Mouse (Mus musculus) midbrain, embryonic 16.5 days (tissue): ENCODE data around the gene Celf5. TPM values are rescaled to one million over a fixed set of nuclear protein-coding genes. Genes with fewer than 3 reads are reported as not detected.

Source experiments
- ATAC-seq: fragments of 200-750 bp; cut with Nextera tagmentation; 2 replicates; pipeline ENCODE4 v1.8.0; 2017; ENCODE audit warnings: moderate TSS enrichment
- H3K27ac ChIP-seq: fragments of 300-500 bp; sonication (generic); 2 replicates; pipeline ENCODE4 v1.5.1; 2014; ENCODE audit warnings: mild to moderate bottlenecking, low read length, mixed read lengths
- H3K27me3 ChIP-seq: fragments of 300-500 bp; sonication (generic); 2 replicates; pipeline ENCODE4 v1.6.1; 2014; ENCODE audit warnings: low read depth, low read length, mixed read lengths; ENCODE audit not compliant: control insufficient read depth, insufficient read depth
- H3K36me3 ChIP-seq: fragments of 300-500 bp; sonication (generic); 2 replicates; pipeline ENCODE4 v1.6.1; 2014; ENCODE audit warnings: mild to moderate bottlenecking, low read length, moderate library complexity, mixed read lengths; ENCODE audit not compliant: control insufficient read depth, insufficient read depth
- H3K4me1 ChIP-seq: fragments of 300-500 bp; sonication (generic); 2 replicates; pipeline ENCODE4 v1.6.1; 2014; ENCODE audit warnings: mild to moderate bottlenecking, low read length, mixed read lengths; ENCODE audit not compliant: control insufficient read depth, insufficient read depth
- H3K4me2 ChIP-seq: fragments of 300-500 bp; sonication (generic); 2 replicates; pipeline ENCODE4 v1.6.1; 2014; ENCODE audit warnings: mild to moderate bottlenecking, low read length, mixed read lengths
- H3K4me3 ChIP-seq: fragments of 300-500 bp; sonication (generic); 2 replicates; pipeline ENCODE4 v1.5.1; 2014; ENCODE audit warnings: low read depth, mild to moderate bottlenecking, low read length, moderate library complexity, mixed read lengths
- H3K9ac ChIP-seq: fragments of 300-500 bp; sonication (generic); 2 replicates; pipeline ENCODE4 v1.6.1; 2014; ENCODE audit warnings: low read depth, low read length, mixed read lengths
- H3K9me3 ChIP-seq: fragments of 300-500 bp; sonication (generic); replicated peaks from 2 replicates; pipeline ENCODE4 v1.6.1; 2014; ENCODE audit warnings: mild to moderate bottlenecking, low read length, mixed read lengths; ENCODE audit not compliant: control insufficient read depth, poor library complexity, severe bottlenecking
- WGBS: fragments of 180-500 bp; shearing (Covaris S2); extraction: QIAGEN DNeasy Blood & Tissue Kit; methylation state at CpG from one replicate; pipeline ENCODE4 v1.1.7; 2014; 5-methylcytosine and 5-hydroxymethylcytosine counted together
- polyA plus RNA-seq: library from polyadenylated mRNA; unstranded; fragments of >200 nt; fragmentation: Nextera tagmentation; extraction: Ambion mirVana; gene quantifications from 2 replicates; pipeline ENCODE4 v1.2.1, GENCODE M21; 2015

The Celf5 gene
- polyA plus RNA-seq, 1 experiment from 2014 or later = 88.3 TPM

DNA sequence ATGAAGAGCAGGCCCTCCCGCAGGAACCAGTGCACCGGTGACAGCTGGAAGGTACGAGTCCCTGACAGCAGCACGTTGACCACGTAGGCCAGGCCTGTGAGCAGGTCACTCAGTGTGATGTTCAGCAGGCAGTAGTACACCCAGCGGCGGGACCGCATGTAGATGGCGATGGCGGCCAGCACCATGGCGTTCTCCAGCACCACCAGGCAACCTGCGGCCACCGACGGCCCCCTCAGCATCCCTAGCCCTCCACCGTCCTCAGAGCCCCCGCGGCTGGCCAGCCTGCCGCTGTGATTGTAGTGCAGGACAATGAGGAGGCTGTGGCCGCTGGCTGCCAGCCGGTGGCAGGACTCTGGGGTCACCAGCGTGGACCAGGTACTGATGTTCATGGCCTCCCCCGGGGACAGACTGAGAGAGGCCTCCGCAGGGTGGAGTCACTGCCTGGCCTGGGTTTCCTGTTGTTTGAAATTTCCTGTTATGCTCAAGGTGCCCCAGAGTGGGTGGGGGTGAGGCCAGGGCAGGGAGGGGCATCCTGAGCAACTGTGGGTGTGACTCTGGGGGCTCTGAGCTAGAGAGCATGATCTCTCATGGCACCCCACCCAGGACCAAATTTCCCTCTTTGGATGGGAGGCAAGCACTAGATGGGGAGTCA, 16.9 kb upstream of the Celf5 start:
- WGBS = 82% methylated on average over 23 of the region's 23 CpGs
- no peak for ATAC-seq
- H3K4me2 ChIP-seq = no peak overlapping the region
- peaks cover 8% of the 10 kb centered on the region; the same call in 1 of the 2 replicates for H3K27me3 ChIP-seq
- H3K9ac ChIP-seq = no peak overlapping the region
- H3K9me3 ChIP-seq = no peaks in the 10 kb centered on the region
- H3K4me3 ChIP-seq = no peak overlapping the region
- H3K36me3 ChIP-seq = no peaks in the 10 kb centered on the region
- H3K27ac ChIP-seq = no peak overlapping the region
- peaks cover 17% of the 10 kb centered on the region for H3K4me1 ChIP-seq

DNA sequence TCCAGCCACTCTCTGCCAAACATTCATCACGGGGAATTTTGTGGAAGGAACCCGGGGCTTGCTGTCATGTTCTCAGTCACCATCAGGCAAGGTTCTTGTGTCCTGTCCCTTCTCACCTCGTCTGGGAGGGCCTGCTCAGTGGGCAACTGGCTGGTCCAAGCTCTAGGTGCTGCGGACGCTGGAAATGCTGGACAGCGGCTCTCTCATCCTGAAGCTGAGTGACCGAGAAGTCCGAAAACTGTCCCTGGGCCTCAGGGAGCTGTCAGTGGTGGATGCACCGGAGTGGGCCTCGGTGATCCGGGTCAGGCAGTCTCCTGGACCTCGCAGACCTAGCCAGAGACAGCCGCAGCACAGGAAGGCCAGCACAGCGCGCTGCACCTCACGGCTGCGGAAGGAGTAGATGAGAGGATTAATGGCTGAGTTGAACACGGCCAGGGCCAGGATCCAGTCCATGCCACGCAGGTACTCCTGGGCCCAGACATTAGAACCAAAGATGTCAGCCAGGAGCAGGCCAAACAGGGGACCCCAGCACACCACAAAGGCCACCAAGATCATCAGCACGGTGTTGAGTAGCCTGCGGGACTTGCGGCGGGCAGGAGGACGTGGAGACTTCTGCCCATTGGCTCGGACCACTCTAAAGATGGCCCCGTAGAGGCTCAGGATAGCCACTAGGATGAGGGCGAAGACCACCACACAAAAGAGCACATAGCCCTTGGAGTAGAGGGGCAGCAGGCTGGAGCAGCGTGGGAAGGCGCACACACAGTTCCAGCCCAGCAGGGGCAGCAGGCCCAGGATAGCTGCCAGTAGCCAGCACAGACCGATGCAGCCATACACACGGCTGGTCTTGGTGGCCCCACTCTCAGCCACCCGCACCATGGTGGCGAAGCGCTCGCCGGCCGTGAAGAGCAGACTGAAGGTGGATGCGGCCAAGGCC, 16.1 kb upstream of the Celf5 start:
- peaks cover 5% of the 10 kb centered on the region; the same call in 1 of the 2 replicates for H3K27me3 ChIP-seq
- no peaks in the 10 kb centered on the region for H3K36me3 ChIP-seq

DNA sequence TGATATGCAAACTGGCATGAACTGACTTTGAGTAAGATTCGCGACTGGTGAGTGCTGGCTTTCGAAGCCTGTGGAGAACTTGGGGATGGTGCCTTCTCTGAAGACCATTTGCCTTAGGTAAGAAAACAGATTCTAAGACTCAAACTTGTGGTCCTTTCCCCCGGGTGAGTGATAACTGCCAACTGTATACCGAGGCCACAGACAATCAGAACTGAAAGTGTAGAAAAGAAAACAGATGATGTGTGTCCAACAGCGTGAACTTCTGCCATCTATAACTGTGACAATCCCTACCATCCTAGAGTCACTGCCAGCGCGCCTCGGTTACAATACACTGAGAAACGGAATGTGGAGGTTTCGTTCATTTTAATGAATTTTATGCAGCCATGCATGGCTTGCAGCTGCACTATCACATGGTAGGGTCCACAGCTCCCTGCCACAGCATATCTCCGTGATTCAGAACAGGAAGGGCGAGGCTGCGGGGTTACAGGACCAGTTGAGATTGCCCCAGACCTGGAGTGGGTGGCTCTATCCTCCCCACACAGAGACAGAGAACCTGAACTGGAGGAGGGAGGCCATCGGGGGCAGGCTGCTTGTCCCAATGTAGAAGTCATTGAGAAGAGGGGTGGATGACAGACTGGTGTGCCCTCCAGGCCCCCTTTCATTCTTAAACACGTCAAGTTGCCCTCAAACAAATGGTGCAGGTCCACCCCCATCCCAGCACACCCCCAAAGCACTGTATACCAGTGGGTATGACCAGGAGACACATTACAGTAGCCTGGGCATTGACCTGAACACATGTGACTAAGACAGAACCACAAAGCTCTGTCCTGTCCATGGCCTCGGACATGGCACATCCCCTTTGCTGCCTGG, 15.1 kb upstream of the Celf5 start:
- Histone ChIP-seq H3K9ac (no peak overlapping the region; the same call in none of the 2 replicates), H3K4me2 (peak overlapping the region; percentile 62), H3K9me3 (no peaks in the 10 kb centered on the region), H3K27me3 (no peaks in the 10 kb centered on the region), H3K36me3 (peaks cover 5% of the 10 kb centered on the region), H3K27ac (no peak overlapping the region), H3K4me1 (peaks cover 18% of the 10 kb centered on the region), H3K4me3 (peak overlapping the region; percentile 77; the same call in 1 of the 2 replicates)
- WGBS = 85% methylated on average over 17 of the region's 17 CpGs
- no peak for ATAC-seq

More for the DNA sequence above, 16.1 kb upstream of the Celf5 start:
- WGBS = 91% methylated on average over 38 of the region's 38 CpGs
- ATAC-seq = no peak
- no peak overlapping the region for H3K4me2 ChIP-seq
- H3K9ac ChIP-seq = no peak overlapping the region
- no peak overlapping the region for H3K27ac ChIP-seq
- peaks cover 18% of the 10 kb centered on the region for H3K4me1 ChIP-seq
- H3K4me3 ChIP-seq = no peak overlapping the region
- H3K9me3 ChIP-seq = no peaks in the 10 kb centered on the region

DNA sequence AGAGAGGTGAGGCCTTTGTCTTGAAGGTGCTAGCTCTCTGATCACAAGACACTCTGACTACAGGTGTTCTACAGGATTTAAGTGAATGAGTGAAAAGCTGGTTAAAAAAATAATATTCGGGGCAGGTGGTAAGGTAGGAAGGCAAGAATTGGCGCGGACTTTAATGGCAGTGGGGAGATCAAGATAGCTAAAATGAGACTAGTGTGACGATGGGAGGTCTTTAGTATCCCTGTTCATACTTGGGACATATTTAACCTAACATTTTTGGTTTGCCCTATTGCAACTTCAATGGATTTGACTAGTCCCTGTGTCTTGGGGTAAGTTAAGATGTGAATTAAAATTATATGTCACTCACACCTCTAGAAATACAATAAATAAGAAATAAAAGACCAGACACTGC, 14.5 kb upstream of the Celf5 start:
- WGBS = 31% methylated on average over 4 of the region's 4 CpGs
- peak overlapping the region; percentile 77 for H3K4me3 ChIP-seq
- no peaks in the 10 kb centered on the region for H3K27me3 ChIP-seq
- H3K9me3 ChIP-seq = no peaks in the 10 kb centered on the region
- H3K36me3 ChIP-seq = peaks cover 9% of the 10 kb centered on the region
- H3K9ac ChIP-seq = peak overlapping the region; percentile 59
- H3K27ac ChIP-seq = peak overlapping the region; percentile 84
- H3K4me2 ChIP-seq = peak overlapping the region; percentile 62
- ATAC-seq = no peak
- peaks cover 18% of the 10 kb centered on the region for H3K4me1 ChIP-seq

DNA sequence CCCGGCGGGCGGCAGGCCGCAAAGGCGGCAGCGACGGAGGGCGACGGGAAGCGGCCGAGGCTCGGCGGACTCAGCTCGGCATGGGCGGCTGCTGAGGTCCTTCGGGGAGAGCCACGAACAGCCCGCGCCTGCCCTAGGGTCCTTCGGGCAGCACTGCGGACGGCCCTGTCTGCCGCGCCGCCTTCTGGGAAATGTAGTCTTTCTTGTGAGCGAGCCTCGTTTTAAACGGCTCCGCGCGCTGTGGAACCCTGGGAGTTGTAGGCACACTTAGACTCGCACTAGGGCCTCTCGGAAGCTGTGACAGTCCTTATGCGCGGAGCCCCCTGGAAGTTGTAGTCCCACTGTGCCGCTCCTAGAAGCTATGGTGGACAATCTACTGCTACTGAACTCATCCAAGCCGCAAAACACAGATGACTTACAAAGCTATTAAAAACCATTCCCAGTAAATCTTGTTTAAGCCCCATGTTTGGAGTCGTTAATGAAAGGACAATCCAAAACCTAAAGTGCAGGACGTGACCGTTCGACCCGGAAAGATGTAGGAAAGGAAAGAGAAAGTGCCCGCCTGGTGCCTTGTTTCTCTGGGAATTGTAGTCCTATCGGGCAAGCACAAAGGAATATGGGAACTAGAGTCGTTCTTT, 13.9 kb upstream of the Celf5 start, which contains the start of gene Ncln:
TSS of gene Ncln (minus strand) at position 129 of the 638 bp plus-strand sequence.
- peaks cover 13% of the 10 kb centered on the region for H3K36me3 ChIP-seq
- peak; percentile 96 for ATAC-seq
- H3K27ac ChIP-seq = peak within 1 kb of the TSS; percentile 84
- H3K9me3 ChIP-seq = no peaks in the 10 kb centered on the region
- under 1% methylated on average over 45 of the region's 45 CpGs for WGBS
- H3K4me2 ChIP-seq = peak within 1 kb of the TSS; percentile 100
- H3K4me3 ChIP-seq = peak within 1 kb of the TSS; percentile 77
- no peaks in the 10 kb centered on the region for H3K27me3 ChIP-seq
- H3K4me1 ChIP-seq = peaks cover 18% of the 10 kb centered on the region
- H3K9ac ChIP-seq = peak within 1 kb of the TSS; percentile 76

DNA sequence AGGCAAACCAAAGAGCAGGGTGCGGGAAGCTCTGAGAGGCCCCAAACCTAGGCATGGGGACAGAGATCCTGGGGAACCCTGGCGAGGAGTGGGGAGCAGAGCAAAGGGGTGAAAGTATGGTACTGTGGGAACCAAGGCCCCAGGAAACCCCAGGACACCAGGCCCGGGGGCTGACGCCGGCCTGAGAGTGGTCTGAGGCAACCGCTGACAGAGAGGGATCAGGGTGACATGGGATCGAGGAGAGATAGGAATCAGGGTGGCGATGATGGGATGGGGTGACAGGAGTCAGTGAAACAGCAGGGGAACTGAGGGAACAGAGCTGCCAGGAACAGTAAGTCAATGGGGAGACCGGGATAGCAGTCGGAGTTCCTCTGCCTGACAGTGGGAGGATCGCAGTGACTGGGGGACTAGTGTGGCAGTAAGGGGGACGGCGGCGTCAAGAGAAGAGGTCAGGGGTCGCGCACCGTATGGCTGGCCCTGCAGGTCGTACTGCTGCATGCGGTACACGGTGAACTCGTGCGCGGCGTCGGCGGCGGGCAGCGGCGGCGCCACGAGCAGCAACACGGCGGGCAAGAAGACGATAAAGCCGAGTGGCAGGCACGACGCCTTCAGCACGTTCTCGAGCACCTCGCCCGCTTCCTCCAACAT, 13.2 kb upstream of the Celf5 start:
- no peaks in the 10 kb centered on the region for H3K9me3 ChIP-seq
- H3K27ac ChIP-seq = peak overlapping the region; percentile 84
- WGBS = 1% methylated on average over 41 of the region's 41 CpGs
- peak overlapping the region; percentile 77 for H3K4me3 ChIP-seq
- peaks cover 20% of the 10 kb centered on the region for H3K36me3 ChIP-seq
- ATAC-seq = peak; percentile 37
- H3K27me3 ChIP-seq = no peaks in the 10 kb centered on the region
- peak overlapping the region; percentile 100 for H3K4me2 ChIP-seq
- H3K4me1 ChIP-seq = peaks cover 18% of the 10 kb centered on the region
- H3K9ac ChIP-seq = peak overlapping the region; percentile 76

DNA sequence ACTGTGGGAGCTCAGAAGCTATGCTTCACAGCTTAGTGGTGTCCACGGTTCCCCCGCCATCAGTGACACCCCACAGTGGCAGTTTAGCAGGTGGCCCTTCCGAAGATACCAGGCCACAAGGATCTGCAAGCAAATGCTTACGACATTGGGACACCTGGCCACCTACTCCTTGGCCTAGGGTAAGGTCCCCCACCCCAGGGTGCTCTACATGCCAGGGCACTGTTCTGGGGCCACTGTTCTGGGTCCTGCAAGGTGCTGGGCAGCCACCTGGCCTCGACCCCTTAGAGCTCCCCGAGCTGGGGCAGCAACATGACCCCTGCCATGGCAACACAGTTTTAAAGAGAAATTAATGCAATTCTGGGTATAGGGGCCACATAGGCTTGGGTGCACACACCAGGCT, 12.6 kb upstream of the Celf5 start:
- Histone ChIP-seq H3K4me1 (peaks cover 18% of the 10 kb centered on the region), H3K36me3 (peaks cover 21% of the 10 kb centered on the region), H3K4me3 (peak overlapping the region; percentile 77), H3K4me2 (peak overlapping the region; percentile 100), H3K9ac (peak overlapping the region; percentile 76), H3K27me3 (no peaks in the 10 kb centered on the region), H3K9me3 (no peaks in the 10 kb centered on the region), H3K27ac (no peak overlapping the region)
- no peak for ATAC-seq
- 77% methylated on average over 6 of the region's 6 CpGs for WGBS
